Mouse (Mus musculus) ES-Bruce4 (cell line): Measurements from ENCODE around the gene Chka. TPM values are rescaled to one million over a fixed set of nuclear protein-coding genes. Genes with fewer than 3 reads are reported as not detected.

Experiments used
- H3K27ac ChIP-seq: 2 replicates; pipeline ENCODE4 v1.5.1; 2012; ENCODE audit warnings: low read length, inconsistent platforms; ENCODE audit not compliant: insufficient read depth
- H3K27me3 ChIP-seq: 2 replicates; pipeline ENCODE4 v1.6.1; 2012; ENCODE audit warnings: mild to moderate bottlenecking, low read length, inconsistent platforms; ENCODE audit not compliant: control insufficient read depth, poor library complexity, insufficient read depth, severe bottlenecking
- H3K36me3 ChIP-seq: 2 replicates; pipeline ENCODE4 v1.6.1; 2012; ENCODE audit warnings: inconsistent platforms, mild to moderate bottlenecking, low read length, moderate library complexity; ENCODE audit not compliant: control insufficient read depth, poor library complexity, insufficient read depth, severe bottlenecking
- H3K4me1 ChIP-seq: one replicate; pipeline ENCODE4 v1.8.1; 2011; ENCODE audit warnings: low read length; ENCODE audit not compliant: control insufficient read depth, insufficient read depth
- H3K4me3 ChIP-seq: 2 replicates; pipeline ENCODE4 v1.5.1; 2011; ENCODE audit warnings: low read depth, mild to moderate bottlenecking, low read length
- H3K9ac ChIP-seq: 2 replicates; pipeline ENCODE4 v1.6.1; 2012; ENCODE audit warnings: low read depth, mild to moderate bottlenecking, inconsistent platforms; ENCODE audit not compliant: poor library complexity, severe bottlenecking
- H3K9me3 ChIP-seq: replicated peaks from 2 replicates; pipeline ENCODE4 v1.6.1; 2012; ENCODE audit warnings: mild to moderate bottlenecking, low read length, inconsistent platforms; ENCODE audit not compliant: control insufficient read depth, poor library complexity, insufficient read depth, severe bottlenecking
- CTCF ChIP-seq: IDR thresholded peaks from one replicate; pipeline ENCODE4 v1.8.1; 2011; ENCODE audit warnings: low read depth, low read length
- EP300 ChIP-seq: IDR thresholded peaks from 2 replicates; pipeline ENCODE4 v1.6.1; 2011; ENCODE audit warnings: low read depth, low read length; ENCODE audit not compliant: insufficient read depth
- POLR2A ChIP-seq: IDR thresholded peaks from one replicate; pipeline ENCODE4 v1.8.1; 2011; ENCODE audit warnings: low read length; ENCODE audit not compliant: insufficient read depth
- polyA plus RNA-seq: library from polyadenylated mRNA; stranded (reverse); fragments of >200 nt; gene quantifications from 2 replicates; pipeline ENCODE4 v1.2.4, GENCODE M21; 2011; ENCODE audit warnings: low read depth; ENCODE audit not compliant: missing spikeins, insufficient read depth, insufficient read length

Gene Chka
- polyA plus RNA-seq, 1 experiment = 148 TPM

GRCm38 (mm10) chr19:3926685-3927084 lies 75.1 kb downstream of the Chka start:
- no peaks in the 10 kb centered on the region for H3K27me3 ChIP-seq
- TF ChIP-seq CTCF = no peak
- TF ChIP-seq POLR2A = no peak
- no peak for TF ChIP-seq EP300
- H3K36me3 ChIP-seq = no peaks in the 10 kb centered on the region
- no peak overlapping the region for H3K4me3 ChIP-seq
- H3K27ac ChIP-seq = no peak overlapping the region
- peaks cover 6% of the 10 kb centered on the region for H3K4me1 ChIP-seq
- H3K9ac ChIP-seq = no peak overlapping the region
- no peaks in the 10 kb centered on the region for H3K9me3 ChIP-seq

DNA sequence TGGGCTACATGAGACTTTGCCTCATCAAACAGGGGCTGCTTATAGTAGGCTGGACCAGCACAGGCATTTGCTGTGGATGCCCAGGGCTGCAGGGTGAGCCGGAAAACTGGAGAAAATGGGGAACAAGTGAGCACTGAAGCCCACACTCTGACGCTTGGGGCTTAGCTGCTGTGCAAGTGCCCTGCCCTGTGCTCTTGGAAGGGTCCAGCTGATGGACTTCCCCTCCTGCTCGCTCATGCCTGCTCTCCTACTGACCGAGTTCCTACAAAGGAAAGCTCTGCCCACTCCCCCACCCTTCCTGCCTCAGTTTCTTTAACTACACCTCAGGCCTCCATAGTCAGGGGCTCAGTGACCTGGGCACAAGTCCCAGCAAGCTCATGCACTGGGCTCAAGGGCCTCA lies 76.4 kb downstream of the Chka start:
- Histone ChIP-seq H3K27ac (no peak overlapping the region), H3K4me3 (no peak overlapping the region), H3K9me3 (no peaks in the 10 kb centered on the region), H3K9ac (no peak overlapping the region), H3K27me3 (no peaks in the 10 kb centered on the region), H3K4me1 (peaks cover 6% of the 10 kb centered on the region), H3K36me3 (no peaks in the 10 kb centered on the region)
- TF ChIP-seq POLR2A (no peak), CTCF (no peak), EP300 (no peak)

- no peaks in the 10 kb centered on the region for H3K27me3 ChIP-seq
- H3K27ac ChIP-seq = no peak overlapping the region
- H3K9ac ChIP-seq = no peak overlapping the region
- H3K36me3 ChIP-seq = no peaks in the 10 kb centered on the region
- H3K9me3 ChIP-seq = no peaks in the 10 kb centered on the region
- H3K4me1 ChIP-seq = no peaks in the 10 kb centered on the region
- H3K4me3 ChIP-seq = no peak overlapping the region
- no peak for TF ChIP-seq EP300
- no peak for TF ChIP-seq CTCF
- TF ChIP-seq POLR2A = no peak
Observed at GRCm38 (mm10) chr19:3928779-3929178, 77.2 kb downstream of the Chka start.

- Histone ChIP-seq H3K4me3 (peak within 1 kb of the TSS; percentile 29), H3K36me3 (no peaks in the 10 kb centered on the region)
- TF ChIP-seq POLR2A = no peak
- no peak for TF ChIP-seq EP300
- TF ChIP-seq CTCF = no peak
Observed at GRCm38 (mm10) chr19:3929211-3929941, 77.8 kb downstream of the Chka start, which contains the start of gene Aldh3b1. Gene Aldh3b1 (minus strand): TSS chr19:3929808.

DNA sequence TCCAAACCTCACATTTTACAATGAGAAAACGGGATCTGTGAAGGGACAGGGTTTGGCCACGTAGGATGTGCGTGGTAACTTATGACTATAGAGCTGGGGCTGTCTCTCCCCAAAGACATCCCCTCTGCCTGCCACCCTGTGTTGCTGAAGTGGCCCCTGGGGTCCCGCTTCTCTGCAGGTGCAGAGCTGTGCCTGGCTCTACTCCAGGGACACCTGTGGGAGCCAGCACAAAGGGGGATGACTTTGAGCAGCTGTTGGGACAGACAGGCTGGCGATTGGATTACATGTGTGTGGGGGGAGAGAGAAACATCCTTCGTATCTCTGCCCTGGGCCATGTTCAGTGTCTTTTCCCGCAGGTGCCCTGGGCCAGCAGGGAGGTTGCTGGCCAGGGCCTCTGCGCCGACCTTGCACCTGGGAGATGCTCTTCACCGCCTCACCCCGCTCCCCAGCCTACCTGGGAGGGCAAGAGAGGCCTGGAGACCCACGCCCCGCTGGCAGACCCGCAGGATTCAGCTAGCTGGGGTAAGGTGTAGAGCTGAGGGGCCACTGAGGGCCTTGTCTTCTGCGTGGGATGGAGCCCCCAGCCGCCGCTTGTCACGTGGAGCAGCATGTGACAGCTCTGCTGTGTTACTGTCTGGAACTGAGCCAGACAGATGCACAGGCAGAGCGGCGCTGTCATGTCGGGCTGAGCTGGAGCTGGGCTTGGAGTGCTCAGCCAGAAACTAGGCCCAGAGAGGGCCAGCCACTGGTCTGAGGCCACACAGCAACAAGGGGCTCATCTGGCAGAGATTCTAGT lies 78.9 kb downstream of the Chka start:
- H3K9me3 ChIP-seq = no peaks in the 10 kb centered on the region
- H3K4me1 ChIP-seq = no peaks in the 10 kb centered on the region
- H3K36me3 ChIP-seq = no peaks in the 10 kb centered on the region
- H3K9ac ChIP-seq = peak overlapping the region; percentile 20; the same call in 1 of the 2 replicates
- TF ChIP-seq POLR2A = no peak
- no peak for TF ChIP-seq EP300
- TF ChIP-seq CTCF = no peak
- H3K27me3 ChIP-seq = no peaks in the 10 kb centered on the region
- no peak overlapping the region for H3K27ac ChIP-seq
- peak overlapping the region; percentile 29 for H3K4me3 ChIP-seq

More at GRCm38 (mm10) chr19:3929211-3929941, 77.8 kb downstream of the Chka start, which contains the start of gene Aldh3b1:
- H3K9me3 ChIP-seq = no peaks in the 10 kb centered on the region
- no peak within 1 kb of the TSS for H3K27ac ChIP-seq
- peak within 1 kb of the TSS; percentile 20; the same call in 1 of the 2 replicates for H3K9ac ChIP-seq
- H3K4me1 ChIP-seq = no peaks in the 10 kb centered on the region
- no peaks in the 10 kb centered on the region for H3K27me3 ChIP-seq

DNA sequence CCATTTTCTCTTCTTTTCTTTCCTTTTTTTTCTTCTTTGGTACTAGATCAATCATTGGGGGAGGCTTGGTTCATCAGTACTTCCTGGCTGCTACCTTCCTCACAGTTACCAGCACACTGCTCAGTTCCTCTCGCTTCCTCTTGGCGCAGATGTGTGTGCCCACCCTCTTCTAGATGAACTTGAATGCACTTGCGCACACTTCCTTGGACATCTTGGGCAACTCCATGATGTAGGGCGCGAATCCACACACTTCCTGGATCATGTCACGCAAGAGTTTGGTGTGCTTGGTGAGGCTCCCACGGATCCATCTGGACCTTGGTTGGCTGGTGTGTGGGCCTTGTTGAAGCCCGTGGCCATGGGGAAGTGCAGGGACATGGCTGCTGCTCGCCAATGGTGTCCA lies 80.1 kb downstream of the Chka start:
- no peak overlapping the region for H3K27ac ChIP-seq
- H3K27me3 ChIP-seq = no peaks in the 10 kb centered on the region
- no peaks in the 10 kb centered on the region for H3K9me3 ChIP-seq
- H3K4me1 ChIP-seq = no peaks in the 10 kb centered on the region
- no peak overlapping the region for H3K4me3 ChIP-seq
- TF ChIP-seq EP300 (no peak), POLR2A (no peak), CTCF (no peak)
- no peak overlapping the region for H3K9ac ChIP-seq
- H3K36me3 ChIP-seq = no peaks in the 10 kb centered on the region
